Mouse (Mus musculus) kidney, adult 11 months (tissue): ENCODE results near the gene Tmem247.

ENCODE experiments used
- DNase-seq: peaks from one replicate; pipeline ENCODE4 v3.0.0; 2022

Tmem247 gene

DNA sequence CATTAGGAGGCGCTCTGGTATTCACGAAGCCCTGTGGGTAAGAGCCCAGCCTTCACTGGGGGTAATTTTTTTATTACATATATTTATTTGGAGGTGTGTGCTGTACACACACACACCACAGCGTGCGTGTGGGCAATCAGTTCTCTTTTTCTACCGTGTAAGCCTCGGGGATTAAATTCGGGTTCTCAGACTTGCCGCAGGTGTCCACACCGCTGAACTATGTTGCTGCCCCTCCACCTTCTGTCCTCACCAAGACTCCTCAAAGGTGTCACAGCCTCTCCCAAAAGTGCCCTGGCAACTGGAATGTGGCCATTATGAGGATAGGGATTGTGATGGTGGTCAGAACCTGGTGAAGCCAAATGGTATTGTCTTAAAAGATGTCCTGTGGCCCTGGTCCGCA, at the start of gene Tmem247:
Gene Tmem247, plus strand, starts transcription at position 301 of the 400 bp plus-strand sequence.
- no peak for DNase-seq

- DNase-seq, result no peak
These were observed 46.6 kb upstream of the Tmem247 start for GRCm38 (mm10) chr17:86870586-86870985.

DNA sequence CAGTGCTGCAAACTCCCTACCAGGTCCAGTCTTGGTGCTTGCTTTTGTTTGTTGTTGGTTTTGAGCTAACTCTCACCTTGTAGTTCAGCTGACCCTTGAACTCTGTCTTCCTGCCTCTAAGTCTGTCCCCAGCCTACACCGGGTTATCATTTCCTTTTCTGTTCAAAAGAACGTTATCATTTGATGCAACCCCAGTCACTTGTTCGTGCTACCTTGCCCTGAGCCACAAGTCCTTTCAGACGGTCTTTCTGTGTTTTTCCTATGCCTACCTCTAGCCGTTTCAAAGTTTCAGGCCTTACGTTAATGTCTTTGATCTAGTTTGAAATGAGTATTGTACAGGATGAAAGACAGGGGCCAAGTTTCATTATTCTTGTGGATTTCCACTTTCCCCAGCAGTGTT, 44.5 kb upstream of the Tmem247 start:
- no peak for DNase-seq

DNA sequence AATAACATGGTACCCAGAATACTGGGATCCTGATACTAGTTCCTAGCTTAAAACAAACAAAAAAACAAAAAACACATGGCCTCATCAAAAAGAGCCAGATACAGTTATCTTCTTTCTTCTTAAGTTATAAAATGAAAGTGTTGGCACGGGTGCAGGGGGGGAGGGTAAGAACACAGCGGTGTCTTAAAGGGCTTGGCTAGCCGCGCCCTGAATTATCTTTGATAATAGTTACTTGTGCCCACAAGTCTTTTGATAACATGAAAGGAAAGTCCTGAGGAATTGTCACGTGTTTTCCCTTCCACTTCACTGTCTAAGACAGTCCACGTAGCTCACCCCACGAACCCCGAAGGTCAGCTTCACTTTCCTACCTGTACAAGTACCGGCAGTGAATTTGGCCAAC, 40.2 kb upstream of the Tmem247 start:
- DNase-seq, result no peak

- DNase-seq, result no peak
These were observed 39.4 kb upstream of the Tmem247 start for GRCm38 (mm10) chr17:86877747-86878146.

- no peak for DNase-seq
These were observed 37.1 kb upstream of the Tmem247 start for GRCm38 (mm10) chr17:86880056-86880455.

DNA sequence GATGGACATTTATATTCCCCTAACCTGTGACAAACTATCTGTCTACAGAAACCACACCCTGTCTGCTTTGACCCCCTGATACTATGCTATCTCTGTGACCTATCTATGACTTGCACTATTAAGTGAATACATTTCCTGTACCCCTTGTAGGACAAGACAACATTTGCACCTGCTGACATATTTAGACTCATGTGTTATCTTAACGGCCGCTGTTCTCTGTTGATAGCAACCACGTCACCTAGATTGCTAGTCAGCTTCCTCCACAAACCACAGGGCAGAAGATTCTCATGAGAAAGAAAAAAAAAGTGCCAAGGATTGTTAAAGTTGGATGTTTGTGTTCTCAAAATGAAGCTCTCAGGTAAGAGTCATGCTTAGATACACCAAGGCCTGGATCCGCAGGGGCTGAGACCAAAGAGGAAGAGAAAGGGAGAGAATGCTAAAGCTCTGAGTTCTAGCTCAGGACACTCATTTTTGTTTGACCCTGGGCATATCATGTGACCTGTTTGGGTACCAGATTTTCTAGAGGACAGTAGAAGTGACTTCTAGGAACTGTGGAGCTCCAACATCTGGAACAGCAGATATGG, 36.6 kb upstream of the Tmem247 start:
- no peak for DNase-seq

DNA sequence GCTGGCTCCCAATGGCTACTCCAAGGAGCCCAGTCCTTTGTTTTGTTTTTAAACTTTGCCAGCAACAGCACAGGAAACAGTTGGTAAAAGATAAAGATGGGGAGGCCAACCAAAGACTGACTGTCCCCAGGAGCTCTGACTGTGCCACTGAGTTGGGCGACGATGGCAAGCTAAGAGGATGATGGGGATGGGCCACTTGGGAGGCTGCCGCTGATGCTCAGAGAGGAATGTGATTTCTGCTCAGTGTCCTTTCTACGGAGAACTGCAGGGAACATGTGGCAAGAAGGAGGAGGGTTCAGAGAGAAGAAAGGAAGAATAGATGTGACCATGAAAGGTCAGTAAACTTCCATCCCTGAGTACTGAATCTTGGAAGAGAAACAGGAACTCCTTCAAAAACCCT, 22.0 kb upstream of the Tmem247 start:
- no peak for DNase-seq

GRCm38 (mm10) chr17:86897486-86898165, 19.5 kb upstream of the Tmem247 start:
- DNase-seq, result no peak

GRCm38 (mm10) chr17:86899821-86900220, 17.3 kb upstream of the Tmem247 start:
- DNase-seq, result peak; percentile 42

GRCm38 (mm10) chr17:86900564-86900963, 16.6 kb upstream of the Tmem247 start:
- no peak for DNase-seq

- no peak for DNase-seq
These were observed 14.6 kb upstream of the Tmem247 start for GRCm38 (mm10) chr17:86902399-86903067.

DNA sequence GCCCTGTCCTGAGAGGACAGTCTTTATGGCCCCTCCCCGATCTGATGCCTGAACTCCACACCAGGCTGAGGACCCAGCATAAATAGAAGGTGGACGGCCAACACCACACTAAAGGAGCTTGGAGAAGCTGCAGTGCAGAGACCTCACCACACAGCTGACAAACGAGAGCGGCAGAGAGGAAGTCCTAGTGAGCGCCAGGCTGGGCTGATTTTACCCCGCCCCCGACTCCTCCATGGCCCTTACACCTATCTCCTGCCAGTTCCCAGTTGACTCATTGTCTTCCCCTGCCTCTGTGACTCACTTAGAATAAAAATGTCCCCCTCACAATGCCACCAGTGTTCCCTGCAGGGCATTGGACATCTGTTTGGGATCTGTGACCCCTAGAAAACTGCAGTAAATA, 13.6 kb upstream of the Tmem247 start:
- DNase-seq, result no peak

GRCm38 (mm10) chr17:86904206-86904605, 12.9 kb upstream of the Tmem247 start:
- no peak for DNase-seq

- DNase-seq, result peak; percentile 12
These were observed 11.6 kb upstream of the Tmem247 start for GRCm38 (mm10) chr17:86905297-86906135.

GRCm38 (mm10) chr17:86906136-86906461, 11.0 kb upstream of the Tmem247 start:
- peak; percentile 61 for DNase-seq

DNA sequence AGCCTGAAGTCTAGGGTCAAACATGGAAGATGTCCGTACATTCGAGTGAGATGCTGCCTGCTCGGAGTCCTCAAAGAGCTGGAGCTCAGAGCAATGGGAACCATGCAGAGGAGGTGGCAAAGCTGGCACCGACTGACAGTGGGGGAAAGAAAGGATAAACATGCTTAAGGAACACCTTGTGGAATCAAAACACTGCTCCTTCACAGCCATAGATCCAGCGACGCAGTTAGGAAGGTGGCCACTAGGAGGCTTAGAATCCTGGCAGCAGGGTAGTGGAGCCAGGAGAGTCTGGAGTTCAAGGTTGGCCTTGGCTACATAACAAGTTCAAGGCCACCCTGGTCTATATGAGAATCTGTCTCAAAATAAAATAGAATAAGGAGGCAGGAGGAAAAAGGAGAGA, 10.5 kb upstream of the Tmem247 start:
- no peak for DNase-seq

GRCm38 (mm10) chr17:86907092-86907491, 10.1 kb upstream of the Tmem247 start:
- no peak for DNase-seq

DNA sequence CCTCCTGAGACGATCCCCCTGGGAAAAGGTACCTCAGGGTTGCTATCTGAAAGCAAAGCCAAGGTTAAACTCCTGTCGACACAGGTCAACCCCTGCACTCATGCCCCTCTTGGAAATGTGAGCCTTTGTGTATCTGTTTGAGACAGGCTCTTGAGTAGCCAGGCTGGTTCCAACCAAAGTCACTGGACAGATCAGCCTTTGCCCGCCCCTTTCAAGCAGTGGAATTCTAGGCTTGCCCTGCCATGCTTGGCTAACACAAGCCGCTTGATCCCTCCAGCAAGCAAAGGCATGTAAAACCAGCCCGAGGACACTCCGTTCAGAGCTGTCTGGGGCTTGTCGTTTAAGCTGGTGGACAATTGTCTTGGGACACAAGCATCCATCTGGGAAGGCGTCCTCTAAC, 8.8 kb upstream of the Tmem247 start:
- DNase-seq, result no peak

DNA sequence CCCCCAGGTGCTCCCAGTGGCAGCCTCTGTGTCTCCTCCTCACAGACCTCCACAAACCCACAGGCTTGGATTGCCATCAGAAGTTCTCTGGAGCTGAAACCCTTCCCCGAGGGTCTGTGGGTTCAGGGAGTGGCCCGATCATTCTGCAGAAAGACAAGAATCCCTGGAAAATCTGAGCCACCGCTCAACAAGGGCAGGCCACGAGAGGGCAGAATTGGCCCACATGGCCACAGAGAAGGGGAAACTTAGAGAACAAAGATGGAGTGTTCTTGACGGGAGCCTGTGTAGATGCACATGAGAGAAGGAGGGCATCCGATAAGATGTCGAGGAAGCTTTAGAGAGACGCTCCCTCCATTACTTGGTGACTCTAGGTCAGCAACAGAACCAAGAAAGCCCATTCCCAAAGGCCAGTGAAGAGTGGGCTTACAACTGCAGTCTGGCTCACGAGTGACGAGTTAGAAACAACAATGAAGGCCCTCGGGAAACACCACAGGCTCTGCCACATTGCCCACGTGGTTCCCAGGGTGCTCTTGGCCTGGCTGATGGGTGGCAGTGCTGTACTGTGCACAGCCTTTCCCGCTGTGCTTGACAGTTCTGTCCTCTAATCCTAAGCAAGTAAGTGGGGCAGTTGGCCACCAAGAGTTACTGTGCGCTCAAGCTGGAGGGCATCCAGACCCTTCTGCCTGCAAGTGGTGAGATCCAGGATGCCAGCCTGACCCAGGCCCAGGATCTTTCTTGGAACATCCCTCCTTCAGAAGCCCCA, 7.2 kb upstream of the Tmem247 start:
- DNase-seq, result no peak

- no peak for DNase-seq
These were observed 5.9 kb upstream of the Tmem247 start for GRCm38 (mm10) chr17:86911261-86911660.

DNA sequence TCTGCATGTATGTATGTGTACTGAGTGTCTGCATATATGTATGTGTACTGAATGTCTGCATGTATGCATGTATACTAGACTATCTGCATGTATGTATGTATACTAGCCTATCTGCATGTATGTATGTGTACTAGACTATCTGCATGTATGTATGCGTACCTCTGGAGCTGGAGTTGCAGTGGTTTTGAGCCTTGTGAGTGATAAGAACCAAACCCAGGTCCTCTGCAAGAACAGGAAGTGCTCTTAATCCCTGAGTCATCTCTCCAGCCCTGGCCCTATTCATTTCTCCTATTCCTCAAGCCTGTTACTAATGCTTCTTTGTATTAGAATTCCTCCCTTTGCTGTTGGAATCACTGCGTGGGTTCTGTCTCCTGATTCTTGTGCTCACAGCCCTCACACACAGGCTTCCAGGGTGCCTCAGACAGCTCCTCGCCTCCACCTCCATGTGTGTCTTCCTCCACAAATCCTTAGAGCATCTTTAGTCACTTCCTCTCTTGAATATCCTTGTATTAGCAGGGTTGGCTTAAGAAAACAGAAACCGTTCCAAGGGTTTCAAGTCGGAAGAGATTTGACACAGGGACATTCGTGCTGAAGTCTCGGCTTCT, 4.0 kb upstream of the Tmem247 start:
- no peak for DNase-seq
